Mouse (Mus musculus): ENCODE data around the gene Mical2. TPM values are rescaled to one million over a fixed set of nuclear protein-coding genes. Genes with fewer than 3 reads are reported as not detected.

The Mical2 gene
- total RNA-seq, 2 experiments from 2014 or later: 93.4 to 103 TPM

DNA sequence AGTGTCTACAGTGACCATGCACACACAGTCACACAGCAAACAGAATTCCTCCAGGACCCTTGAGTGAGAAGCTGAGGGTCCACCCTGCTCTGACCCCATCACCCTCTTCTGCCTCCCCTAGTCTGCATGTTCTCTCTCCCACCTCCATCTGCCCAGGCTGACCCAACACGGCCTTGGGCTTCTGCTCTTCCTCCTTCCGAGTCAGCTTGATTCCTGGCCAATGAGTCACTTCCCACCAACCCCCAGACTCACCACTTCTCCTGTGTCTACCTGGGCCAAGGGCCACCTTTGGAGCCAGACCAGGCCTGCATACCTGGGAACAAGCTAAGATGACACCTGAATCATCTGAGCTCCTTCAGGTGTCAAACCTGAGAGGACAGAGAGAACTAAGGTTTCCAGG lies 151.0 kb downstream of the Mical2 start:
- DNase-seq (ENCODE audit: low spot score): no peak
- intact Hi-C loops (cut with DNase I): loop anchor here (2.0 to 10.0 kb wide), 2 partner anchors 756 to 888 kb away; no protein-coding TSS in a partner anchor

DNA sequence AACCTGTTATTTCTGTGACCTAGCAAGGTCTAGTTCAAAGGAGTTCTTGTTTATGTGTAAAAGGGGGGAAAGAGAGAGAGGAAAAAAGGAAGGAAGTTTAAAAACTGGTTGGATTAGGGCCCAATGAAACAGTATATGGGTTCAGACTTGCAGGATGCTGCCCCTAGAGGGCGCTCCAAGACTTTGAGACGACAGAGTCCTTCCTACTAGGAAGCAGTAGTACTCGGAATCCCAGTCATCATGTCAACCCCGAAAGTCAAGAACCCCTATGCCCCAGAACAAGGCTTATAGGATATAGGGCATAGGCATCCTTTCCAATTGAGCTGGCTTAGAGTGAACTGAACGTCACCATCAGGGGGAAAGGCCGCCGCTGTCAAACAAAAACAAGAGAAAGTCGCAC lies 151.7 kb downstream of the Mical2 start:
- DNase-seq (ENCODE audit: low spot score): no peak
- intact Hi-C loops (cut with DNase I): loop anchor here (2.0 to 10.0 kb wide), 2 partner anchors 755 to 887 kb away; no protein-coding TSS in a partner anchor

DNA sequence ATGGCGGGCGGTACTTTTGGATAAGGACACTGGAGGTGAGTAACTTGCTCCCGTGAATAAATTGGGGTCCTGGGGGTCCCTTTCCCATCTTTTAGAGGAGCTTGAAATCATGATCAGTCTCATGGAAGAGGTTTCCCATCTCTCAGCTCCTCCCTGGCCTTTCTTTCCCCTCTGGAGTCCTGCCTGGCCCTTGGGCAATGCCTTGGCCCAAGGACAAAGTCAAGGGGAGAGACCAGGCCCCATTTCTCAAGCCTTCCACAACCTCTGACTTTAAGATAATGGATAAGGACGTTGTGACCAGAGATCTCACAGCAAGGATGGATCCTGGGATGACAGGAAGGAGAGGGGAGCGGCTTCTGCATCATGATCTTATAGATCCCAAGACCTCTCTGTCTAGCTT lies 152.4 kb downstream of the Mical2 start:
- no peak for DNase-seq (ENCODE audit: low spot score)
- intact Hi-C loops (cut with DNase I): loop anchor here (10.0 kb wide), 1 partner anchor 887 kb away; no protein-coding TSS in a partner anchor

DNA sequence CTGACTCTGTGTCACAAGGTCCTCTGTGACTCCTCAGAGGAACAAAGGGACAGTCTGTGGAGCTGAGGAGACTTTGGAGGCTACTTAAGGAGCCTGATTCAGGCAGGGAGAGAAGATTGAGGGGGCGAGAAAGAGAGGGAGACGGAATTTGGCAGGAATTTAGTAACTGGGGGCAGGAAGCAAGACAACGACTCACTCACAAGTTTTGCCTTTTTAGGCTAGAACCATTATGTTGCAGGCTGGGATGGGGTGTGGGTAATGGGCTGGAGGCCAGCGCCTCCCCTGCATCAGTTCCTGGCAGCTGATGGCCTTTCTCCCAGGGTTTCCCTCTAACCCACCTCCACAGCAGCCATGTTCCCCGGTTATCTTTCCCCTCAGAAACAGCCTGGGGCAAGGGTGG lies 152.8 kb downstream of the Mical2 start:
- intact Hi-C loops (cut with DNase I): loop anchor here (10.0 kb wide), 1 partner anchor 886 kb away; no protein-coding TSS in a partner anchor
- no peak for DNase-seq (ENCODE audit: low spot score)

DNA sequence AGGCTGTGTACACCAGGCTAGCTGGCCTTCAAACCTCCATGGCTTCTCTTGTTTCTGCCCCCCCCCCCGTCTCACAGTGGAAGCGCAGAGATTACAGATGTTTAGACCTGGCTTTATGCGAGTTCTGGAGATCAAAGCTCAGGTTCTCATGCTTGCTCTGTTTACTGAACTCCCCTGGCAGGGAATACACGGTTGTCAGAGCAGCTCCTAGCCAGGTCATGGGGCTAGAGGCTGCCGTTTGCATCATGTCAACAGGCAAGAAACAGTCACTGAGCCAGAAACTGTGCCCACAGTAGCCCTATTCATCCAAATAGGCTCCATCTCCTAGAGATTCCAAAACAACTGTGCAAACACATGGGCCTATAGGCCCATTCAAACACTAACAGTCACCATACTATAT lies 160.9 kb downstream of the Mical2 start:
- intact Hi-C loops (cut with DNase I): no loop called here
- DNase-seq (ENCODE audit: low spot score): no peak

DNA sequence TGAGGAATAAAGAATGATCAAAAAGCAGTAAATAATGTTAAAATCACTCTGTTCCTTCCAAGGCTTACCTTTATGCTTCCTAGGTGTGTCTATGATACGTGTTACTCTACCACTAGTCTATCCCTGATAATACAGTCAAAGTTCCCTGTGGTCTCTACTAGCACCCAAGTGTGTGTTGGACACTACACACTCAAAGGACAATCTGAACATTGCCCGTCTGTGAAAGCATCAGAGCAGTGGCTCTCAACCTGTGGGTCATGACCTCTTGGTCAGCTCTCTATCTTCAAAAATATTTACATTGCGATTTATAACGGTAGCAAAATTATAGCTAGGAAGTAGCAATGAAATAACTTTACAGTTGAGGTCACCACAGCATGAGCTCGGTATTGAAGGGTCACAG lies 162.2 kb downstream of the Mical2 start:
- DNase-seq (ENCODE audit: low spot score): no peak
- intact Hi-C loops (cut with DNase I): no loop called here

DNA sequence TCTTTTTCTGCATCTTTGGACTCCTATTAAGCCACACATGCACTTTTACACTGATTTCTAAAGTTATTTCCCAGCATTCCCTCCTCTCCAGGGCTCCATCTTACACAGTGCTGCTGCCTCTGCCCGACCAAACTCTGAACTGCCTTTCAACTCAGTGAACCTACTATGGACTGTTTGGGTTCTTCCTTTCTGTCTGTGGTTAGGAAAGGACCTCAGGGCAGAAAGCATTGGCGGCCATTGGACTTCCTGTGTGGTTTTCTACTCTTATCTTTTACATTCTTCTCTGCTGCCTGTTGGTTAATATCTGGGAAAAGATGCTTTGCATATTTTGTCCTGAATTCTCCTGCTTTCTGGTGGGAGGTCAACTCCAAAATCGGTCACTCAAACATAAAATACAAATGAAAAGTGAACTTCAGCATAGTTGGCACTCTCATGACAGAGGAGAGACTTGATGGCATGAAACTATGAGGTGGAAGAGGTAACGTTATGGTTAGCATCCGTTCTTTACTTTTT lies 162.8 kb downstream of the Mical2 start:
- intact Hi-C loops (cut with DNase I): no loop called here
- DNase-seq (ENCODE audit: low spot score): no peak

DNA sequence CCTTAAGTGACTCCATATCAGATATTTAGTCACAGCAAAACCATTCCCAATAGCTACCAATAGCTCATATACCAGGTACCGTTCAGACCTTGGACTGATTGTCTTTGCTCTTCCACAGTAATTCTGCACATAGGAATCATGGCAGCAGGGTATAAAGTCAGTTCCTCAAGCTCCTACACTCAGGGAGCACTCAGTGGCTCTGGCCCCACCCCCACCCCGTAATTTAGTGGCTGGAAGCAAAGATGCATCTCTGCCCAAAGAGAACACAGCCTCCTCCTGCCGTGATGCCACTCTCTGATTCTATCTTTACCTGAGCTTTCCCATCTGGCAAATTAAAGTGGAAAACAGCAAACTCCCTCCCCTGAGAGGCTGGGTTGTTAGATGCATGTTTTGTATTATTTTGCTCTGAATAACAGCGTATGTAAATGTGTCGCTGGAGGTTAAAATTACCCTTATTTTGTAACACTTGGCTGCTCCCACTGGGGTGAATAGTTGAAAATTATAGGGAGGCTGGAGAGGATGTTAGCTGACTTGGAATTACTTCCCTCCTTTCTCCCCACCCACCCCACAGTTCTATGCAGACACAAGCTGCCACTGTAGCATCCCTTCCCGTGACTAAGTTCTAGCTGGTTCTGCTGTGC lies 164.1 kb downstream of the Mical2 start:
- intact Hi-C loops (cut with DNase I): no loop called here
- no peak for DNase-seq (ENCODE audit: low spot score)

DNA sequence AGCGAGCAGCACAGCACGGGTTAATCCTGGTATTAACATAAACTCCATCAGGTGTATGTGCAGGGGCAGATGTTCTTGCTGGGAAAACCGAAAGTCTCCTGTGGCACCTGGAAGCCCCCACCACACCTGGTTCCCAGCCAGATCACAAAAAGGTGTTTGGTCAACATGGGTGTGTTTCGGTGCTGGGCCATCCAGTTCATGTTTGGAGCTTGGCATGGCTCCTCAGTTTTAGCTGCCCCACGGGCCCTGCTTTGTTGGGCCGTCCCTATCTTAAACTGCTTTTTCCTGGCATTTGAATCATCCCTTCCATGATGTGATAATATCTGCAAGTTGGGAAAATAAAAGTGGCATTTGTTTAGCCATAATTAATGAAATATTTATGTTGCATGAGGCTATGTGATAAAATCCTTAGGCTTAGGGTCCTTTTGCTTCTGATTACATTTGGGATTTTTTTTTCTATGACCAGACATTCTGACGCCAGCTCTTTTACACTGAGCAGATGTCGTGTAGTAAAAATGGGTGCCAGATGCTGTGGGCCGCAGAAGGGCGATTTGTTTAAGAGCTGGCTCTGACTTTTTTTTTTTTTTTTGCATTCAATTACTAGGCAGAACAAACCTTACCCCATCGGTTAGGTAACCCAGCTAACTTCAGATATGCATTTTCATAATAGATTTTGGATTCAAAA lies 164.7 kb downstream of the Mical2 start:
- intact Hi-C loops (cut with DNase I): no loop called here
- no peak for DNase-seq (ENCODE audit: low spot score)

DNA sequence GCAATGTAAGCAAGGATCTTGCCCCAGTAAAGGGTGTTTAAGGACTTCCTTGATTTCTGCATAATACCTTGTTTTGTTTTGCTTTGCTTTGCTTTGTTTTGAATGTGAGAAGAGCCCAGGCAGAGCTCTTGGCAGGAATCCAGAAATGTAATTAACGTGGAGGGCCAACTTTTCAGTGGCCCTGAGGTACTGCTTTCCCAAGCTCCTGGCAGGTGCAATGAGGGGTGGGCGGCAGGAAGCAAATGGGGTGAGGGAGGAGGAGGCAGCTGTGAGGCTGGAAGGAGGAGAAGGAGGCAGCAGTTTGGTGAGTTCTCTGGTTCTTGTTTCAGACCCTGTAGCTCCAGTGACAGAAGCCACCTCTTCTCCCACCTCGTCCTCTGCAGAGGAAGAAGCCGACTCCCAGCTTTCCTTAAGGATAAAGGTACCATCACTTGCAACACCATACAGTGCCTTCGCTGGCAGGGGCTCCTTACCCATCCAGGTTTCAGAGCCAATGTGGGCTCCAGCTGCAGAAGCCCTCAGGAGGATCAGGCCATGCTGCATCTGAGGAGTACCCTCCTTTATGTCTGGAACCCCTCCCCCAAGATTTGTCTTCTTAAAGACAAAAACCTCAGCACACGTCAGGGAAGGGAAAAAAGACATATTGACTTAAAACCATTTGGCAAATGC lies 165.4 kb downstream of the Mical2 start:
- intact Hi-C loops (cut with DNase I): no loop called here
- no peak for DNase-seq (ENCODE audit: low spot score)

DNA sequence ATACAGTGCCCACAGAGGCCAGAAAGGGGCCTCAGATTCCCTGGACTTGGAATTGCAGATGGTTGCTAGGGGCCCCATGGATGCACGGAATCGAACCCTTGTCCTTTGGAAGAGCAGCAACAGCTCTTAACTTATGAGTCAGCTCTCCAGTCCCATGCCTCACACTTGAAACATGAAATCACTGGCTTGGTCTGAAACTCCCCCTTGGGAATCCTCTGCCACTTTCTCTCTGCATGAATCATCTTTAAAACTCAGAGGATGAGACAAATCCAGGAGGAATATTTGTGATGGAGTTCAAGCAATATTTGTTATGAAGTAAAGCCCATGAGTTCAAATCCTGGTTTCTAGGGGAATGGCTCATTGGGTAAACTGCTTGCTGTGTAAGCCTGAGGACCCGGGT lies 172.1 kb downstream of the Mical2 start:
- intact Hi-C loops (cut with DNase I): loop anchor here (2.0 to 5.0 kb wide), 2 partner anchors 280 to 471 kb away; partner anchors contain the start of gene Tead1
- no peak for DNase-seq (ENCODE audit: low spot score)

DNA sequence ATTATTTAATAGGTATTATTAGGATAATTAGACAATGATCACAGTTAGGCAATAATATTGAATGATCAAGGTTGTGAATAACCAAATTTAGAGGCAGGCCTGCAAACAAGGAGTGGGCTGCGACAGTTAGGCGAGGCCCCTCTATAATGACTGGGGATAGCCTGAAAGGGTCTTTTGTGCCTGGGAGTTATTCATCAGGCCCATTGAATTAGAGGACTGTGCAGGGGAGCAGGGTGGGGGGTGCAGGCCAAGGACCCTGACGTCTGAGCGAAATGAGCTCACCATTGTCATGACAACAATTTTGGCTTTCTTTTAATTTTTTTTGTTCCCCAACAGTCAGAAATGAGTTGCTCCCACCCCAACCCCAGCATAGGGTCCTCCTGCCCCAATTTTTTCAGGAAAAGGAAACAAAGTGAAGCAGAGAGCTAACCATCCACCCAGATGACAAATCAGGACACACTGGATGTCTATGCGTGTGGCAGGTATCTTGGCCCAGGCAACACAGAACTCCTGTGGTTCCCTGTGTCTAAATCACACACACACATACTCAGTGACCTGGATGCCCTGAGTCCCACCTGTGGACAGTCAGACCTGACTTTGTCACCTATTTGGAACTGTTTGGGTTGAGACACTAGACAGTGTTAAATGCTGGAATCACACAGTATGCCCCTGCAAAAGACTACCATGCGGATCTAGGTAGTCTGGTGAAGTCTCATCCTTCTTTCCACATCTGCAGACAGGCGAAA lies 173.9 kb downstream of the Mical2 start:
- intact Hi-C loops (cut with DNase I): loop anchor here (2.0 to 10.0 kb wide), 6 partner anchors 69 to 733 kb away; partner anchors contain the start of gene Tead1

DNA sequence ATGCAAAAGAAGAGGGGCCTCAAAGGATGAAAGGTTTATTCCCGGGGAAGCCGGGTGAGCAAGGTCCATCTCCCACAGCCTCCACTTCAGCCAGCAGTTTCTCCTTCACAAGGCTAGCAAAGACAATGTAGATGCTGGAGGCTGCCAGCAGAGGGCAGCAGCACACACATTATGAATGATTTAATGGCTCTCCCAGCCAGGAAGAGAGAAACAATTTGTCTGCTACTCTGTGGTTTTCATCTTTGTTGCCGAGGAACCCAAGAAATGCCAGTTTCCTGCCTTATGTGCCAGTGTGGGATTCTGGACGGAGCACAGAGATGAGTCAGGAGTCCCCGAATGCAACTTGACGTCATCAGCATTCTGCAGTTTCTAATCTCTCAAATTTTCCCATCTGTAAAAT lies 174.5 kb downstream of the Mical2 start:
- DNase-seq (ENCODE audit: low spot score): peak; percentile 45
- intact Hi-C loops (cut with DNase I): loop anchor here (2.0 to 10.0 kb wide), 4 partner anchors 69 to 733 kb away; no protein-coding TSS in a partner anchor

More for the DNA sequence above, 173.9 kb downstream of the Mical2 start:
- no peak for DNase-seq (ENCODE audit: low spot score)

DNA sequence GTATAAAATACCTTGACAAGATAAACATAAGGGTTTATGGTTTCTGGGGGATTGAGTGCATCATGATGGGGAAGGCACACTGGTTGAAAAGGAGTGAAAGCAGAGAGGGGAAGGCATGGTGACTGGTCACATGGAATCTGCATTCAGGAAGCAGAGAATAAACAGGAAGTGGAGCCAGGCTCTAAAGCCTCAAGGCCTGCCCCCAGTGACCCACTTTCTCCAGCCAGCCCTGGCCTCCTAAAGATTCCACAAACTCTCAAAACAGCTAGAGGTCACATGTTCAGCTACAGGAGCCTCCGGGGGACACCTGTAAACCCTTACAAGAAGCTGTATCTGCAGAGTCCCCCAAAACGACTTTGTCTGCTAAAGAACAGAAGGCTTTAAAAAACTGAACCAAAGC lies 179.4 kb downstream of the Mical2 start:
- no peak for DNase-seq (ENCODE audit: low spot score)
- intact Hi-C loops (cut with DNase I): loop anchor here (10.0 kb wide), 1 partner anchor 170 kb away; no protein-coding TSS in a partner anchor

DNA sequence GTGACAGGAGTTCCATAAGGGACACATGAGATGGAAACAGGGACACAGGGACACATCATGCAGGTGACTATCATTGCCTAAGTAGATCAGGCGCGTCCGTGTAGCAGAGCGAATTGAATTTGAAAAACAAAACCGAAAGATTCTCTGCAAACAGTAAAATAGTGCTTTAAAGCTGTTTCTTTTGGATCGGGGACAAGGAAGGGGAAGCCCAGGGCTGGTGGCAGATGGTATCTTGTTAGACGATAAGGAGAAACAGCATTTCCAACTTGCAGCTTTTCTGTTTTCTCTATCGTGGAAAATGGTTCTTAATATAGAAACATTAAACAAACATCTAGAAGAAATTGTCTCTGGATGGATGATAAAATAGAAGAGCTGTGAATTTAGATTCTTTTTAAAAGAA lies 179.9 kb downstream of the Mical2 start:
- intact Hi-C loops (cut with DNase I): loop anchor here (10.0 kb wide), 1 partner anchor 169 kb away; no protein-coding TSS in a partner anchor
- DNase-seq (ENCODE audit: low spot score): no peak

DNA sequence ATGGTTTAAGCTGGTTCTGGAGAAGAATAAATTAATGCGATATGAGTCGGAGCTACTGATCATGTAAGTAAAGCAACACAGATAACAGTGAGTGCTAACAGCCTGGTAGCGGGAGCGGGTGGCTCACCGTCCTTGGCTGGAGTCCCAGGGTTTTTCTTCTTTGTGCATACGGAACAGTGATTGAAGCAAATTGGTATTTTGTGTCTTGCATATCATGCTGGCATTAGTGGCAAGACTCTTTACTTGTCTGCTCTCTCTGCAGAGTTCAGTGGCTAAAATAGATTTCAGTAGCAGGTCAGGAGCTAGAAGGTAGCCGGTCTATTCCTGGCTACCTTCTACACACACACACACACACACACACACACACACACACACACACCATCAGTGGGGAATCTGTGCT lies 181.9 kb downstream of the Mical2 start:
- no peak for DNase-seq (ENCODE audit: low spot score)
- intact Hi-C loops (cut with DNase I): loop anchor here (10.0 kb wide), 1 partner anchor 167 kb away; no protein-coding TSS in a partner anchor

DNA sequence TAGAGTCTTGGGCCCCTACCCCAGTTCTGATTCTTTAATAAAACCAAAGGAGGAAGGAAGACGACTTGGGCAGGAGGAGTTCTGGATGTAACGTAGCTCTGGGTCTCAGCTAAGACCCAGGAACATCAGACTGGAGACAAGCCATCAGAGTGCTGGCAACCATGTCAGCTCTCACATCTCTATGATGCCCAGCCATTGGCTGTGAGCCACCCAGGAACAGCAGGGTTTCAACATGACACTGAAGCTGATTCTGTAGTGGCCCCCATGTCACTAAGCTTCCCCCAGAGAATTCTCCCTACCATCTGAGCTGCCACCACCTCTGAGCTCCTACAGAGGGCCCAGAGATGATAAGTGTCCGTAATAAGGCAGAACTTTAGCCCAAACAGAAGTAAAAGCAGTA lies 184.3 kb downstream of the Mical2 start:
- no peak for DNase-seq (ENCODE audit: low spot score)
- intact Hi-C loops (cut with DNase I): loop anchor here (10.0 kb wide), 1 partner anchor 165 kb away; no protein-coding TSS in a partner anchor

DNA sequence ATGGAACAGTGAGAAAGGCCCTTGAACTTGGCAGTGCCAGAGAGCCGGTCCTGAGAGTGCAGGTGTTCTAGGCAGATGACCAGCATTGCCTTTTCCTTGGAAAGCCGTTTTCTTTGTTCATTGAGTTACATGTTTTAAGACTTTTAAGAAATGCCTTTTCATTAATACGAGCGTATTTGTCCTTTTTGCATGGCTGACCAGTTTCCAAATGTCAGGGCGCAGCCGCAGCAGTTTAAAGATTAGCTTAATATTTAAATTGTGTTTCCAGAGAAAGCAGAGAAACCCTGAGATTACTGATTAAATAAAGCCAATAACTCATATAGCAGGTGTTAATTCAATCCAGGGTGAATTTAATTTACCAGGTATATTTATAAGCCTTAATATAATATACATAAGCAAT lies 187.6 kb downstream of the Mical2 start:
- intact Hi-C loops (cut with DNase I): no loop called here
- DNase-seq (ENCODE audit: low spot score): no peak

DNA sequence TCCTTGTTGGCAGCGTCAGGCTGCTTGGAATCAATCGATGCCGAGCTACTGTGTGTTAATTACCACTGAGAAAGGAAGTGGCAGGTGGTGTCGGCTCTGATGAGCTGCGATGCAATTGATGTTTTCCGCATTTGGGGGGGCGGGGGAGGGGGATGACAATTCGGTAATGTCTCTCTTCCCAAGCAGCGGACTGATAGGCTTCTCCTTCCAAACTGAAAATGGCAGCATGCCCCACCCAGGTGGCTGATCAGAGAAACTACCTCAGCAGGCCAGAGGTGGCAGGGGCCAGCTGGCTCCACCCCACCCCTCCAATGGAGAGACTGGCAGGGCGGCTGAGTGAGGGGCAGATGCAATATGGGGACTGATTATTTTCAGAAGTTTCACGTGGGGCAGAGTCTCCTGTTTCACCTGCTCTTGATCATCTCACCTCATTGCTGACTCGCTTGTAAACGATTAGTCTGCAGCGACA lies 190.4 kb downstream of the Mical2 start:
- no peak for DNase-seq (ENCODE audit: low spot score)
- intact Hi-C loops (cut with DNase I): no loop called here

Data from heart, postnatal 25 days (tissue).